Mouse (Mus musculus): ENCODE results near the gene Rpl14.
A peak's percentile ranks its signal among the peaks of the same experiment; 100 is the strongest.
"Not testable (repeated sequence)": the region's sequence is repeated elsewhere in the genome, so short reads cannot be mapped to it uniquely, and the experiment has no call there.

The Rpl14 gene

DNA sequence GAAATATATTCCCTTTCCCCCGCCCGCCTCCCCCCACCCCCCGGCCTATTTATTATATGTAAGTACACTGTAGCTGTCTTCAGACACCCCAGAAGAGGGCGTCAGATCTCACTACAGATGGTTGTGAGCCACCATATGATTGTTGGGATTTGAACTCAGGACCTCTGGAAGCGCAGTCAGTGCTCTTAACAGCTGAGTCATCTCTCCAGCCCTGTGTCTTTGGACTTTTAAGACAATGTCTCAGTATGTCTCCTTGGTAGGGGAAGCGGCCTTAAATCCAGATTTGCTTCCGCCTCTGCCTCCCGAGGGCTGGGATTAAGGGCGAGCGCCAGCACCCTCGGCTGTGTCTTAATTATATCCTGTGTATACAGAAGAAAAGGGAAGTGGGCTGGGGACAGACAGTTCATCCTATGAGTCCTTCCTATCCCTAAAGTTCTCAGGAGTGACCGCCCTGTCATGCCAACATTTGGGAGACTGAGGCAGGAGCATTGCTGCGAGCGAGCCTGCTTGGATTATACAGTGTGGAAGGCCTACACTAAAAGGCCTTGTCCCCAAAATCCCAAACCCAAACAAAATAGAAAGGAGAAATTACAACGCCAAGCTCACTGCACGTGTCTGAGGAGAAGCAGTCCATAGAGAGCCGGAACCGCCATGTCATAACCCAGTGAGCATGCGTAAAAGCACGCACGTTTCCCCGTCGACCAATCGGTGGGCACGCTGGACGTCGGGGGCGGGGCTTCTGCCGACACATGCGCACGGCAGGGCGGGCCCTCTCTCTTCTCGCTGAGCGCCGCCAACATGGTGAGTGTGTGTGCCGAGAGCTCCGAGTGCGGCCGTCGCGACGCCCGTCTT, at the start of gene Rpl14:
Gene Rpl14 (plus strand): TSS at position 704 of the 852 bp plus-strand sequence.
- DNase-seq (ENCODE audit: low spot score): peak; percentile 93

- DNase-seq (ENCODE audit: low spot score): no peak
These were observed 44.0 kb upstream of the Rpl14 start for GRCm38 (mm10) chr9:120527270-120527669.

- no peak for DNase-seq (ENCODE audit: low spot score)
These were observed 43.3 kb upstream of the Rpl14 start for GRCm38 (mm10) chr9:120527919-120528318.

- DNase-seq (ENCODE audit: low spot score): no peak
These were observed 42.3 kb upstream of the Rpl14 start for GRCm38 (mm10) chr9:120528815-120529510.

DNA sequence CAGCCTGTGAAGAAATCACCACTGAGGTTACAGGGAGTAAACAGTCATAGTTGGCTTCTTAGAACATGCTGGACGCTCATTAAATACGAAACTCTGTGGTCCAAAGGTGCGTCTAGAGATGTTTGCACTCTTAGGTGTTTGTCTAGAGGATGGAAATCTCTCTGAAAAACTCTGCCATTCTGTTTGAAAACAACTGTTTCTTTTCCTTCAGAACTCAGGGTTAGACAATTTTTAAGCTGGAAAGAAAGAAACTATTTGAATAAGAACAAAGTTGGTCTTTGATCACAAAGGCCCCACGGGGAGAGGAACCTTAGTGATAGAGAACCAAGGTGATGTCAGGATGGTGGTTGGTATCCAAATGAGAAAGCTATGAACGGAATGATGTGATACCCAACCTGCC, 40.8 kb upstream of the Rpl14 start:
- no peak for DNase-seq (ENCODE audit: low spot score)

- DNase-seq (ENCODE audit: low spot score): no peak
These were observed 39.2 kb upstream of the Rpl14 start for GRCm38 (mm10) chr9:120532062-120532461.

GRCm38 (mm10) chr9:120532691-120533090, 38.6 kb upstream of the Rpl14 start:
- DNase-seq (ENCODE audit: low spot score): no peak

- not testable (repeated sequence) for DNase-seq (ENCODE audit: low spot score)
These were observed 37.7 kb upstream of the Rpl14 start for GRCm38 (mm10) chr9:120533446-120533950.

DNA sequence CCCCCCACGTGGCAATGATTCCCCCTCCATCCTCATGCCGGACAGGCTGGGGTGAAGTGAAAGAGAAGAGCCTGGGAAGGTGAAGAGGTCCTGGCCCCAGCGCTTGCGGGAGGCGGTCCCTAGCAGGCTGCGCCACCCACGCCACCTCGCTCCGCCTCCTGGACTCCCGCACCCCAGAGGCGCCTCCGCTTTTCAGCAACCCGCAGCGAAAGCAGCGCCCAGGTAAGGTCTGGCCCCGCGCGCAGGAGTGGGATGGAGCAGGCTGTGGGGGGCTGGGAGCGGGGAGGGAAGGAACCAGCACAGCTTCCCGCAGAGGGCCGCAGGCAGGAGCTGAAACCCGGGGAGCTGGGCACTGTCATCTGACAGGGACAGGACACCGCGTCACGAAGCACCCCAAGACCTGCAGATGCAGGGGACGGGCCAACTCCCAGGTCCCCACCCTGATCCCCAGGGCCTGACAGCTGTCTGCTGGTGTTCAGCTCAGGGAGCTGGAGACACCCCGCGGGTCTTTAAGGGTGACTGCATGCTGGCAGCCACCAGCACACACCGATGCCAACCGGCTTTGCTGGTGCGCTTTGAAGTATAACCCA, 31.5 kb upstream of the Rpl14 start, which contains the start of gene Entpd3:
Gene Entpd3 (plus strand): TSS at position 157 of the 590 bp plus-strand sequence.
- DNase-seq (ENCODE audit: low spot score): no peak

GRCm38 (mm10) chr9:120541411-120541810, 29.8 kb upstream of the Rpl14 start:
- DNase-seq (ENCODE audit: low spot score): no peak

GRCm38 (mm10) chr9:120542241-120542640, 29.0 kb upstream of the Rpl14 start:
- no peak for DNase-seq (ENCODE audit: low spot score)

GRCm38 (mm10) chr9:120545994-120546393, 25.2 kb upstream of the Rpl14 start:
- no peak for DNase-seq (ENCODE audit: low spot score)

- no peak for DNase-seq (ENCODE audit: low spot score)
These were observed 24.8 kb upstream of the Rpl14 start for GRCm38 (mm10) chr9:120546482-120546881.

GRCm38 (mm10) chr9:120547026-120547668, 24.1 kb upstream of the Rpl14 start:
- no peak for DNase-seq (ENCODE audit: low spot score)

- no peak for DNase-seq (ENCODE audit: low spot score)
These were observed 20.5 kb upstream of the Rpl14 start for GRCm38 (mm10) chr9:120550778-120551177.

DNA sequence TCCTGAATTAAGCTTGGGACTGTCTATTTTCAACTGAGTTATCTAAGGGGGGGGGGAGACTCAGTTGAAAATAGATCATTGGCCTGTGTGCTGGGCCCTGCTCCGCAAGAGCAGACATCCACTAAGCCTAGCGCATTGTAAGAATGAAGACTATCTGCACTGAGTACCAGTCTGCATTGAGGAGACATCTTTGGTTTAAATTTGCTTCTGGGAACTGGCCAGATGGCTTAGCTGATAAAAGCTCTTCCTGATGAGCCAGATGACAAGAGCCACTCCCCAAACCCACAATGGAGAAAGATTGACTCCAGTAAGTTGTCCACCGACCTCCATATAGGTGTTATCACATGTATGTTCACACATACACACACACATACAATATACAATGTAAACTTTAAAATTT, 7.7 kb upstream of the Rpl14 start:
- DNase-seq (ENCODE audit: low spot score): no peak

GRCm38 (mm10) chr9:120564247-120564646, 7.0 kb upstream of the Rpl14 start:
- no peak for DNase-seq (ENCODE audit: low spot score)

DNA sequence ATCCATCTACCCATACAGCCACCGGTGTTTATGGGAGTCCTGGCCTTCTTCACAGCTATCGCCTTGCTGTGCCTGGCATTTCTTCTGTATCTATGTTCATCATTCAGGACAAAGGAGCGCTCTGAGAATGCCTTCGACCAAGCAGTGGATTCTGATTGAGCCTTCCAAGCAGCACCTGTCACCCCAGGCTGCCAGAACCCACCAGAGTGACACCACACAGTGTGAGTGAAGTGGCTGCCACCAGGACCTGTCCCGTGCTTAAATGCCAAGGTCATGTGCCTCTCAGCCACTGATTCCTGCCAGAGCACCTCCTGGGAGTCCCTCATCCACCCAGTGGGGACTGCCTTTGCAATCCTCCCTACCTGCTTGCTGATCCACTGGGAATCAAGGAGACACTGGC, 4.9 kb upstream of the Rpl14 start:
- DNase-seq (ENCODE audit: low spot score): no peak

GRCm38 (mm10) chr9:120568917-120569316, 2.3 kb upstream of the Rpl14 start:
- DNase-seq (ENCODE audit: low spot score): no peak

DNA sequence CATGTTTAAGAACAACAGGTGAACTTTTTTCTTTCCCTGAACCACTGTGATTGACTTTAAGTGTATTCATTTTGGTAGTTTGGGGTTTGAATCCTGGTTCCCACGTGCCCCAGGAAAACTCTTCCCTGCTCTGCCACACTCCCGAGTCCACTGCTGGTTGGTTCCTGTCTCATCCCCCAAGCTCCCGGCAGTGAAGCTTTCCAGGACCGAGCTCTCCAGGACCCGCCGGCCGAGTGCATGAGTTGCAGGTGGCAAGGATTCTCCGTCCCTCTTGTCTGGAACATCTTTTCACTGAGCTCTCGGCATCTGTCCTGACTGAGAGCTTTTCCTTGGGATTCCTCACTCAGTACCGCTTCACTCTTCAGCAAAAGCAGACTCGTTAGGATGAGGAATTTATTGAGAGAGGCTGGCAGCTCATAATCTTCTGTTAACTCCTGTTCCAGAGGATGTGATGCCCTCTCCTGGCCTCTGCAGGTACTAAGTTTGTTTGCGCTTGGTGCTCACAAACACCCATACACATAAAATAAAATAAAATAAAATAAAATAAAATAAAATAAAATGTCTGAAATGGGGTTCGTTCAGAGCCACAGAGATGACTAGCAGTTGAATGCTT, 1.4 kb upstream of the Rpl14 start:
- no peak for DNase-seq (ENCODE audit: low spot score)

DNA sequence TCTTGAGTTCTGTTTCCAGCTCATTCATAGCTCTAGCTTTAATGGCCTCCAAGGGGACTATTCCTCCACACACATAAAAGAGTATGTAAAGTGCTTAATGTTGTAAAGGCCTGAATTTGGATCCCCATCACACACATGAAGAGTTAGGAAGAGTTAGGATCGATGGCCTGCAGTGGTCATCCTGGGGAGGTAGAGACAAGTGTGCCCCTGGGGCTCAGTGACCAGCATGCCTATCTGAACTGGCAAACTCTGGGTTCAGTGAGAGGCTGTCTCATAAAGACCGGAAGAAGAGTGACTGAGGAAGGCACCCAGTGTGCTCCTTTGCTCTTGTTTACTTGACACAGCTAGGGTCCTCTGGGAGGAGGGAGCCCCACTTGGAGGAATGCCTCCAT, 914 bp upstream of the Rpl14 start:
- no peak for DNase-seq (ENCODE audit: low spot score)

Measured in urinary bladder, postnatal 10 days (tissue).